Mouse (Mus musculus) mesoderm, embryonic 11.5 days (tissue): ENCODE measurements at regions not wholly inside any gene's neighbourhood (a gene's known extent, or its start where the extent isn't known, plus 50 kb on each side); places are given as distances from the start of the nearest gene placed in this dataset.
"Not testable (repeated sequence)": the region's sequence is repeated elsewhere in the genome, so short reads cannot be mapped to it uniquely, and the experiment has no call there.

ENCODE experiments used
- DNase-seq: peaks from one replicate; pipeline ENCODE4 v3.0.0-alpha.2; 2012; ENCODE audit warnings: low read depth, low spot score

DNA sequence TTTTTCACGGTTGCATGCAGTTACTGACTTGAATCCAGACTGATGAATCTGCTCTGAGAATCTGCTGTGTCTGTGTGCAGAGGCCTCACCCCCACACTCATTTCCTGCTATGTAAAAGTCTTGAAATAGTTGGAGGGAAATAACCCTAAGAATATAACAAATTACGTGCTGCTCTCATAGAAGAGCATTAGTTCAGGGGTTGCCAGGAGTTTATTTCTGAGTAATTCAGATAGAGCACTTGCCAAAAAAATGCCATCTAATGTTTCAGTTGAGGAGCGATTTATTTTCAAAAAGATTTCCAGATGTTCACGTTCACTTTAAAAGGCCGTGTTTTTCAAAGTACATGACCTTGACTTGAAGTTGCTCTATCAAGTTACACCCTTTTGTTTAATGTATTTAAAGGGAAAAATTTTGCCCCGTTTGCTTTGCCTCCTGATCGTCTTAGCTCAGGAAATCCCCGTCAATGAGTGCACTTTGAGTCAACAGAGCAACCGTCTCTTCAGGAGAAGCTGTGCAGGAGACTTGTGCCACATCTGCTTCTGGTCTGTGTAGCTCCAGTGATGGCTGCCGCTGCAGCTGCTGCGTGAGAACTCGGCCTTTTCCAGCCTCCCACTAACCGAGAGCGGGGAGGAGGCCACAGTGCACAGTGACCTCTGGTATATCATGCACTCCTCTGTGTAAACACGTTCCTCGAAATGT is 50.9 kb upstream of the Sec61g start:
- DNase-seq = peak; percentile 69

DNA sequence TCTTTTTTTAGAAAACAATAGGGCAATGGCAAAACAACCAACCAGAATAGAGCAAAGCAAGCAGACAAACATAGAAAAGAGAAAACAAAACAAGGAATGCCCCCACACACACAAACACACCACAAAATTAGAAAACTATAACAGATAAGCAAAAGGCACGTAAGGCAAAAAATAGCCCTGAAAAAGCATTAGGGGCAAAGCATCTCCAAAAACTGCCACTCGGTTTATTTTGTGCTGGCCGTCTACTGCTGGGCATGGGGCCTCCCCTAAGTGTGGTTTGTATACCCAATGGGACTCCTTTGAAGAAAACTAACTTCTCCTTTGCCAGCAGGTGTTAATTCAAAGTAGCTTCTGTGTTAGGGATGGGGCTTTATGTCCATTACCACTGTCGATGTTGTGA is 53.4 kb upstream of the Sec61g start:
- no peak for DNase-seq

DNA sequence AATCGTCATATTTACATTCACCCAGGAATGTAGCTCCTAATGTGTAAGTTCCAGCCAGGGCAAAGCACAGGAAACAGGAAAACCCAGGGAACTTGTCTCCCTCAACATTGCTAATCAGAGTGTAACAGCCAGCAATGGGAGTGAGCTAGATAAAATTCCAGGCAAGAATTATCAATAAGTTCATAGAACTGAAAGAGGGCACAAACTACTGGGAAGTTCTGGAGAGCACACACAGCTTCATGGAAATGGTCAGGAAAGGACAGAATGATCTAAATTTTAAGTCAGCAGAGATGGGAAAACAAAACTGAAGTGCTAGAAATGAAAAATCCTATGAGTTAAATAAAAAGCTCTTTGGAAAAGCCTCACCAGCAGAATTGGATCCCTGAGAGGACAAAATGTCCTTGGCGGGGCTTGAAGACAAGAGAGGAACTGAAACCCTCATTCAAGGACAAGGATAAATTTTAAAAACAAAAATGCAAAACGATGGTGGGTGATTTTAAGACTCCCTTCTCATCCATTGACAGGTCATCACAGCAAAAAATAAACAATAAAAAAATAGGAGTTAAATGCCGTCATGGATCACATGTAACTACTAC is 80.9 kb upstream of the Sec61g start:
- no peak for DNase-seq

DNA sequence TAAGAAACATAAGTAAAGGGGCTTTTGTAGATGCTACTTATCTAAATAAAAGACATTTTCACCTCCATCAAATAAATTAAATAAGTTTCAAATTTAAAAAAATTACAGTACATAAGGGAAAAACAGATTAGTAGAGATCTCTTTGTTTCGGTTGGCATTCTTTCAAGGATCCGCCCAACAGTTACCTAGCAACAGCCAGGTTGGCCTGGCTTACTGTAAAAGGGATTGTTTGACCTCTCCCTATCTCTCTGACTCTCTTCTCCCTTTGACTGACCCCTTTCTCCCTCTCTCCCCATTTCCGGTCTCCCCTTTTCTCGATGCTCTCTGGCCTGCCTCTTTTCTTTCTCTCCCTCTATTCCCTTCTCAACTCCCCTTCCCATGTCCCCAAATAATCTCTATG is 82.3 kb upstream of the Sec61g start:
- no peak for DNase-seq

DNA sequence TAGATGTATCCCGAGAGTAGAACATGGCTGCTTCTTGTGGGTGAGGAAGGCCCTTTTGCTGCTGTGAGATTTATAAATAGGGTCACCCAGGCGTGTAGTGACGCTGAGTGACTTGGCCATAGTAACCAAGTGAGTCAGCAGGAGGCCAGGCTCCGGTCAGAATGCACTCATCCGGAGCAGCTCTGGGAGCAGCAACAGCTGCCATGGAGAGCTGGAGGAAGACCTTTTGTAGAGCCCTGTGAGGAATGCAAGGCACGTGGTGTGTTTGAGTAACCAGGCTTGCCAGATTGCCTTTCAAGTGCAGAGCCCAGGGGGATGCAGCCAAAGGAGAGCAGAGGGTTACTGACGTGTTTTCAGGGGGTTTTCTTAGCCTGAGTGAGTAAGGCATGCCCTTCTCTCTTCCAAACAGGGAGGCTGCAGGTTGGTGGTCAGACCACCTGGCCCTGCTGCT is 83.2 kb upstream of the Sec61g start:
- peak; percentile 91 for DNase-seq

DNA sequence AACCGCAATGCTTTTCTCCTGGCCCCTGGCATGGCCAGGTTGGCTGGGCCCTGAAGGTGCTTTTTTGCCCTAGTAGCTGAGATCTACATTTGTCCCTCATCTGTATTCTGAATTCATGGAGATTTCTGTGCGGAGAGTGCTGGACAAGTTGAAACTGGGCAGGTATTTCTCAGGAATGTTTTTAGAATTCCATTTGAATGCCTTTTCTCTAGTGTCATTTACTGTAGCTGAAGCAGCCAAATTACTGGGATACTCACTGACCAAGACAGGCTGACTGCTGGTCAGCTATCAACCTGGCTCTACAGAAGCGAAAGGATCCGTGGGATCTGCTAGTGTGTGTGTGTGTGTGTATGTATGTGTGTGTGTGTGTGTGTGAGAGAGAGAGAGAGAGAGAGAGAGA is 83.7 kb upstream of the Sec61g start:
- DNase-seq = peak; percentile 17

DNA sequence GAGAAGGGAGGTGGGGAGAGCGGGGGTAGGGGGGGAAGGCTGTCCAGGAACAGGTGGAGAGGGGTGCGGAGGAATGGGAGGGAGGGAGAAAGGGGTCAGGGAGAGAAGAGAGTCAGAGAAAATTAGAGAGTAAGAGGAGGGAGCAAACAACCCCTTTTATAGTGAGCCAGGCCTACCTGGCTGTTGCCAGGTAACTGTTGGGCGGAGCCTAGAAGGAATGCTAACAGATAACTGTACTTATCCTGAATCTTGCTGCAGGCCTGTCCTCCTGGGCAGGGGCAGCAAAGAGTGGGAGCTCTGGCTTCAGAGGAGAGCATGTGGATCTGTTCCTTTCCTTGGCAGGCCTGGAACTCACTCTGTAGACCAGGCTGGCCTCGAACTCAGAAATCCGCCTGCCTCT is 84.5 kb upstream of the Sec61g start:
- DNase-seq = no peak

DNA sequence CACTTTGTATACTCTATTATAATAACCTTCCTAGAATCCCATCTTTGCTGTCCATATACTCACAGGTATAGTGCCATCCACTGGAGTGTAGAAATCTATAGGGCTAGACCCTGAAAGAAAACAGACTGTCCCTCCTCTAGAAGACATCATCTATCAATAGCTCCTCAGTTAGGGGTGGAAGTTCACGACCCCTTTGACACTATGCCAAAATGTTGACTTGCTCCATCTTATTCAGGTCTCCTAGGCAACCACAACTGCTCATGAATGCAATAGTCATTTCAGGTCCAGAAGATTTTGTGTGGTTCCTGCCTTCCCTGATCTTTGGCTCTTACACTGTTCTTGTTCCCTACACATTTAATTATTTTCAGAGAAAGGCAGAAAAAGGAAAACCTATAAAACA is 86.5 kb upstream of the Sec61g start:
- DNase-seq = peak; percentile 23

DNA sequence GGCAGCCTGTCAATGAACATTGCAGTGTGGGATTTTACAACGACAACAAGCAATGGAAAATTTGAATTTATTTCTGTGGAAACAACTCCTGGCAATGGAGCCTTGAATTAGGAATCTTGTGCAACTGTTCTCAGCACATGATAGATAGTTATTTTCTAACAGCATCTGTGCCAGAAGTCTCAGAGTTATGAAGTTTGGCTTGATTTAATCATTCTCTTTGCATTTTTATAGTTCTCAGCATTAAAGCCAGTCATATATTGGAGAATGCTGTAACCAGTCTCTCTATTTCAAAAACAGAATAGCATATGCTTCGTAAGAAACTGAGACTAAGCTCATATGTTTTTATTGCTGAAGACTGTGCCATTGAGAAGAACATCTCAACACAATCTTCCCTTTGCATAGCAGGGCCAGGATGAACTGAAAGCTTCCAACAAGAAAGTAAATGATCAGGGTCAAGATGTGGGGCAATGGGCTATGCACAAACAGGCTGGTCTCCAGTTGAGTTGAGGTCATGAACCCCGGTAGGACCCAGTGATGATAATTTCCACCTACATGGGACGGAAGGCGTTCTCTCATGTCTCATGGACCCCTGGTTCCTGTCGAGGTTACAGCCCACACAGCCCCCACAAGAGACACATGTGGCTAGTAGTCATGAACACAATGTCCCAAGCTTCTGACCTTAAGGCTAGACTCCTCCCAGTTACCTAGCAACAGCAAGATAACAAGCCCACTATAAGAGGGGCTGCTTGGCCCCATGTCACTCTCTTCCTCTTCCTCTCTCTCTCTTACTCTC is 89.0 kb upstream of the Sec61g start:
- DNase-seq = no peak

DNA sequence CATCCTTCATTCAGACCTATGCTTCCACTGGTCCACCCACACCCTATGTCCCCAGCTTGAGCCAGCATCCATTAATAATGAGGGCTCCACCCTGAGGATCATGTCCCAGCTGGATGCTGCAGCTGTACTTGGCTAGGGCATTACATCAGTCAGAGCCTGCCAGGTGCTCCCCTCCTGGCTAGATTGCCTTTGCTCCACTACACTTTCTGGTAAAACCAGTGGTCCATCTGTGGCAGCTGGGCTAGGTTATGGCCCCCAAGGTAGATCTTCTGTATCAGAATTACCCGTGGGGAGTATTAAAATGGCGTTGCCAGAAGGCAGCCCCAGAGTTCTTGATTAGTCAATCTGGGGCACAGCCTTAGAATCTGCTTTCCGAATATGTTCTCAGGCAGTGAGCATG is 94.7 kb upstream of the Sec61g start:
- no peak for DNase-seq

DNA sequence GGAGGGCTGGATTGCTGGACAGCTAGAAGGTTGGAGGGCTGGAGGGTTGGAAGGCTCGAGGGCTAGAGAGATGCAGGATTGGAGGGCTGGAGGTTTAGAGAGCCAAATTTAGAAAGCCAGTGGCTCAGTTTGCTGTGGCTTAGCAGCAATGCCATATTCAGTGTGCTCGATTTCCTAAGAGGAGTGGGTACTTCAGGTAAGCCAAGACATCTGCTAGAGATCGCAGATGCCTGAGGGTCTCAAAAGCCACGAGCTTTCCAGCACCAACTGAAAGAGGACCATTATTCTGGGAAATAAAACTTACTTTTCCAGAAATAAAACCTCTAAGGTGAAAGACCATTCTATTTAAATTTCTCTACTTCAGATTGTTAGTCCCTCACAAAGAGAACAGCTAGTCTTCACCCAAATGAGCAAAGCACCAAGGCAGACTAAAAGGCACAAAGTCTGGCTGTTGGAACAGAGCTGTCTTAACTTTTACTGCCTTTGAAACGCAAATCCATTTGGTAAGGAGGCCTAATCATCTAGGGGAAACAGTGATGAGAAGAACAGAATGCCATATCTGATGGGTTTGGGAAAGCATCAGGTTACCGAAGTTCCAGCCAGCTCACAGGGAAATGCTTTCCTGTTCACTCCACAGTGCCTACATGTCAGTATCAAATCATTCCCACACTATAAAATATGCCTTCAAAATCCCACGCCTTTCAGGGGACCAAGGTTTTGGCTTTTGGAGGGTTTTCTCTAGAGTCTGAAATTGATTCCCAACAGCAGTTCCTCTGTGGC is 98.3 kb upstream of the Sec61g start:
- no peak for DNase-seq

DNA sequence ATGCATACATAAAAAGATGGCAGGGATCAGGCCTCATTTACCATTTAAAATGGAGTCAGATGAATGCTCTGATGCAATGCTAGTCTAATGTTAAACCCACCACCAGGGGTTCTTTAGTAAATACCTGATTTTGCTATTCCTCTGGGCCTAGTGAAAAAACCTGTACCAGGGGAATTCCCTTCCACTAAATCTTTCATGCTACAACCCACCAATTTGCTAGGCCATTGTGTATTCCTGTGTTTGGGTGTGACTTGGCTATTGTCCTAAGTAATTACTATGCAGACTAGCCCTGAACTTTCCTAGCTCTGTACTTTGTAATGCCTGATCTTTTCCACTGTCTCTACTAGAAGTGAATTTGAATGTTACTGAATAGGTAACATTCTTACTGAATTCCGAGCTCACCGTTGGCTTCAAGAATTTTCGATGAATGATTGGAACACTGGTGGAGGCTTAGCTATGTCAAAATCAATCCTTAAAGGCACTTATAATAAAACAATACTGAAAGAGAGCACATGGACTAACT is 99.7 kb upstream of the Sec61g start:
- DNase-seq = not testable (repeated sequence)

DNA sequence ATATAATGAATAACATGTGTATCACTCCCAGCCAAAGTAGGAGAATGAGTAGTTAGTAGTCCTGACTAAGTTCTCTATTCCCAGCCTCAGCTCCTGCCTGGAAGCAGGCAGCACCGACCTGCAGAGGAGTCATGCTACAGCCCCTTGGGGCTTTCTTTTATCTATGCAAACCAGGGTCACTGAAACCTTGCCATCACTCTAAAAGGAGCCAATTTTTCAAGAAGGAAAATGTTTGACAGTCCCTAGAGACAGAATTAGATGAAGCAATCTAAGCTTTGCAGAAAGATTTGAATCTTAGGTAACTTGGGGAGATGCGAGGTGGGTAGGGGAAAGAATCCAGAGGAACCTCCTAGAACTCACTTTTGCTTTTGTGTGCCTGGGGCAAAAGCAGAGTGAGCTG is 103.5 kb upstream of the Sec61g start:
- no peak for DNase-seq

DNA sequence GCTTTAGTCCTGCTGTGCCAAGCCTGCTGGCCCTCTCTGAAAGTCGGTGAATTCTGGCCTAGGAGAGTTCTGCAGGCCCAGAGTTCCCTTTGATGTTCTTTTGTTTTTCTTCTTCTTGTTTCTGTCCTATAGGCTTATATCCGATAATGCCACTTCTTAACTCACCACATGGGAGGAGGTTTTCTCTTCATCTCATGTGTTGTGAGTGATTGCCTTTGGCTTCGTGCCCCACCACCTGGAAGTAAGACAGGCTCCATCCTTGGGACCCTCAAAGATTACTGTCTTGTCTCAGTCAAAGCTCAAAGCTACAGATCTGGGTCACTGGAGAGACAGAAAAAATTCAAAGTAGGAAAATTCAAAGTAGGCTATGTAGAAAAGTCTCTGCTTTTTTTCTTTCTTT is 104.2 kb upstream of the Sec61g start:
- no peak for DNase-seq

DNA sequence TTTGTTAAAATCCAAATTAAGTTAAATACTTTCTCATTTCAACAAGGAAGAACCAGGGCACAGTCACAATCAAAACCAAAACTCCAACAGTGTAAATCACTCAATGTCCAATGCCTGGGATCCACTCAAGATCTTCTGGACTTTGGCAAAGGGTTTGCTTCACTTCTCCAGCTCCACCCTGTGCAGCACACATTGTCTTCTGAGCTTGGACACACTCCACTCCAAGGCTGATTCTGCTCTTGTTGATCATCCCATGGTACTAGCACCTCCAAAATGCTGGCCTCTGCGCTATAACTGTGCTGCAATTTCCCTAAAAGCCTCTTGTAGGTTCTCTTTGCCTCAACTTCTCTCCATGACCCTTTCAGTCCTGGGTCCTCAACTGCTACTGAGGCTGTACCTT is 111.5 kb upstream of the Sec61g start:
- no peak for DNase-seq

DNA sequence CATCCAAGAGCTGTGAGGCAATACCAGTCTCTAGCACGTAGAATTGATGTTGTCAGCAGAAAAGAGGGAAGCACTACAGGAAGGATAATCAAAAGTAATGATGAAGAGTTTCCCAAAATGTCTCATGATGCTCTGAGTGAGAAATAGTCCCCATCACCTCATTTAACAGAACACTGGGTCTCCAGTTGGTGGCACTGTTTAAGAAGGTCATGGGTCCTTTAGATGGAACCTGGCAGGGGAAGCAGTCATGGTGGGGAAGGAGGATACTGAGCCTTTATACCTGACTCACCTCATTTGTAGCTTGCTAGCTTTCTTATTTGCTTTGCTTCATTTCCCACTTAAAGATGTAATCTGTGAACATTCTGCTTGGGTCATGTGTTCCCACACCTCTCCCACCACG is 115.4 kb upstream of the Sec61g start:
- DNase-seq = no peak

DNA sequence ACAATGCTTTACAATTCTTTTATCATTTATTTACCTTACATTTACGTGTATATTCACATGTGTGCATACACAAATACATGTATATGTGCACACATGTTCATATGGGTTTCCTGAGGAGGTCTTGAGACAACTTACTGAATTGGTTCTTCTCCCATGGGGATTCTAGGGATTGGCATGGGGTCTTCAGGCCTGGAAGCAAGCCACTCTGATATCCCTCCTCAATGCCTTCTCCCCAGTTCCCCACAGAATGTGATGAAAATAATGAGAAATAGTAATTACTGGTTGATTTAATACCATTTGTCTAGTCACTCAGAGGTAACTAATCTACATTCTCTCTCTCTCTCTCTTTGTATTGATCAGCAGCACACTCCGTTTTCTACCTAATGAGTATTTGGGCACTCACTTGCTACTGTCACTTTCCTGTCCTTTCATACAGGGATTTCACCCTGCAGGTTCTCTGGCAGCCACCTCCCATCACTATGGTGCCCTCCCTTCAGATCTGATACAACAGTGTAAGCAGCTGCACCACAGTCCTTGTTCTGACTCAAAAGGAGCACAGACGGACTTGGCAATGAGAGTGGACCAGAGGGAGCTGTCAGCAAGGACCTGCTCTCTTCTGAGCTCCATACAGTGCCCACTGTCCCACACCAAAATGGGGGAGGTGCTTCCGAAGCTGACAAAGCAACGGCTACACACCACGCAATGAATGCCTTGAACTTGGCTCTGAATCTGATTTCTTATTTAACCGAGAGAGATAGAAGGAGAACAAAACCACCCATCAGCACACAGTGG is 119.2 kb upstream of the Sec61g start:
- DNase-seq = no peak

DNA sequence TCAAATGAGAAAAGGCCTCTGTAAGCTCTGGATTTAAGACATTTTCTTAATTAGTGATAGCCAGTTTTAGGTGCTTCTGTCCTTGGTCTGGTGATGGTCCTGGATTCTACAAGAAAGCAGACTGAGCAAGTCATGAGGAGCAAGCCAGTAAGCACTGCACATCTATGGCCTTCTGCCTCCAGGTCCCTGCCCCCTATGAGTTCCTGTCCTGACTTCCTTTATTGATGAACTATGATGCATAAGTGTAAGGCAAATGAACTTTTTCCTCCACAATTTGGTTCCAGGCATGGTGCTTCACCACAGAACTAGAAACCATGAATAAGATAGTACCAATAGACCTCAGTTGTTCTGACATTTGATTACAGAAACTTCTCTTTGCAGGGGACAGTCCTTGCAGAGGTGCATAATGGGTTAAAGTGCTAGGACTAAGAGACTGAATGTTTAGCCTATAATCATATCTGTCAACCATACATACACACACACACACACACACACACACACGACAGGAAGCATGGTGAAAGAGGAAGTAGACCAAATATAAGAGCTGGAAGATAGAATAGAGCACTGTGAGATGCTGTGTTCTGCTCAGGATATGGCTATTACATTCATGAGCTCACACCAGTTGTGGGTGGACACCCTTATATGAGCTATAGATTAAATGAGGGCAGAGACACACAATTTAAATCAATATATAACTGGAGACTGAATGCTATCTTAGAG is 121.3 kb upstream of the Sec61g start:
- no peak for DNase-seq

DNA sequence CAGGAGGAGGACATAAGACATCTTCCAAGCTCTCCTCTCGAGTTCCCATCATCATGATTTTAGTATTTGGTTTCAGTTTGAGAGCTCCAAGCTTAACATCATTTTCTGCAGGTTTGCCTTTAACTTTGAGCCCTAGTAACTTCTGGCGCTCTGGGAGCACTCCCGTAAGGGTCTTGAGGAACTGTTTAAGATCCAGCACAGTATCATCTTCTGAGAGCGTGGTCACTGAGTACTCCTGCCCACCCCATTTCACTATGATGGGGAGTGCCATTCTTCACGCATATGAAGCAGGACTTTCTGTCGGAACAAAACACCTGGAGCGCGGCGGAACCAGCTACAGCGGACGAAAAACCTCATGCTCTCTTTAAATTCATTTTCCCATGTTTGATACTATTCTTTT is 116.2 kb upstream of the Egfr start:
- DNase-seq = not testable (repeated sequence)

DNA sequence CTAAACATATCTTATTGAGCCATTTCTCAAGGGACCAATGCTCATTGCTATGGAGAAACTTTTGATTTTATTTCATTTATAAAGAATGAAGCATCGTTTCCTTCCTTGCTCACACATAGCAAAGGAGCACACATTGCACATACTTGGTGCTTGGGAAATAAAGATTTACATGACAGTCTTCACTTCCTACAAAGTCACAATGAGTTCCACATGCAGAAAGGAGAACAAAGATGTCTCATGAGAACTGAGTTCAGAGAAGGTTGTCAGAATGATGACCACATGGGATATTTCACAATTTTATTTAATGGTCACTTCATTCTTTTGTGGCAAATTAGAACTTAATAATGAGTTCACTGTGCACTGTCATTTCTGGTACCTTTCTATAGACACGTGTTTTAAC is 114.3 kb upstream of the Egfr start:
- DNase-seq = no peak
